Mouse (Mus musculus): ENCODE results near the gene Prdm1. TPM values are rescaled to one million over a fixed set of nuclear protein-coding genes. Genes with fewer than 3 reads are reported as not detected.

The Prdm1 gene
- total and polyA plus RNA-seq, 2 experiments: 0.18 to 0.28 TPM

DNA sequence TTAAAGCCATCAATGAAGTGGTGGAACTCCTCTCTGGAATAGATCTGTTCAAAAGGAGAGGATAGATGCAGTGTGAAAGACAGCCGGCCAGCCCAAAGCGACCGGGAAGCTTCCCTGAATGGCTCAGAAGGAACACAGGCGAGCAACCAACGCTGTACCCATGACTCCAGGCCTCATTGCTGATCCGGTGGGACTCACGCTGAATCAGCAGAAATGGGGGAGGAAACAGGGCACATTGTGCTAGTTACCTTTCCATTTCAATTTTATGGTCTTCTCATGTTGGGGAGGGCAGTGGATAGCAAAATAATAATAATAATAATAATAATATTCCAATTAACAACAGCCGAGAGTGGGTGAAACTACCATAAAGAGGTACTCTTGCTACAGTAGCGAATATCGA is 81.3 kb downstream of the Prdm1 start:
- no peak overlapping the region for H3K27ac ChIP-seq (replicated peaks; ENCODE audit: insufficient read depth, low read depth, low read length)
- H3K79me2 ChIP-seq (ENCODE audit: control insufficient read depth, insufficient read depth, low read length): no peaks in the 10 kb centered on the region
- H3K9ac ChIP-seq (ENCODE audit: low read depth, low read length): no peak overlapping the region
- no peaks in the 10 kb centered on the region for H3K27me3 ChIP-seq (ENCODE audit: control insufficient read depth, insufficient read depth, low read length)
- peaks cover 5% of the 10 kb centered on the region; the same call in 1 of the 2 replicates for H3K4me1 ChIP-seq (ENCODE audit: control insufficient read depth, insufficient read depth, low read length)
- 77% methylated on average over 10 of the region's 10 CpGs for WGBS
- no peaks in the 10 kb centered on the region for H3K36me3 ChIP-seq (ENCODE audit: control insufficient read depth, insufficient read depth, low read length)
- DNase-seq (ENCODE audit: extremely low read depth, low read depth, low spot score): no peak
- no peak overlapping the region for H3K4me3 ChIP-seq (ENCODE audit: insufficient read depth, low read depth, low read length)
- TF ChIP-seq CTCF (IDR thresholded peaks at IDR 0.05; ENCODE audit: low read depth, low read length) (no peak), POLR2A (IDR thresholded peaks at IDR 0.05; ENCODE audit: extremely low read depth, insufficient read depth, low read length) (no peak)

DNA sequence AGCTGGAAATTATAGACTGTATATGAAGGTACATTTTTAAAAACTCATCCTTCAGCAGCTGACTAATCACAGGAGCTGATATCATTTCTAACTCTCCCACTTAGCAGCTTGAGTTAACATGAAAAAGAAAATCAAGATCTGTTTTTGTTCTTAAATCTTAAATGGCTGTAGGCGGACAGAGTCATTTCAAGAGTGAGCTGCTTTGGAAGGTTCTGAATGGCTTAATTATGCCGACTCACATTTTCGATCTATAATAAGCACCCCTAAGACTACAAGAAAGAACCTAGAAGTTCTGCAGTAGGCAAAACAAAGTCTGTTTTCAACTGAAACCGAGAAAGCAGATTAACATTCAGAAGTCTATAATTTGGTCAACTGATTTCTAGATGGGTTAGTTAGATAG is 83.9 kb downstream of the Prdm1 start:
- H3K36me3 ChIP-seq (ENCODE audit: control insufficient read depth, insufficient read depth, low read length): no peaks in the 10 kb centered on the region

DNA sequence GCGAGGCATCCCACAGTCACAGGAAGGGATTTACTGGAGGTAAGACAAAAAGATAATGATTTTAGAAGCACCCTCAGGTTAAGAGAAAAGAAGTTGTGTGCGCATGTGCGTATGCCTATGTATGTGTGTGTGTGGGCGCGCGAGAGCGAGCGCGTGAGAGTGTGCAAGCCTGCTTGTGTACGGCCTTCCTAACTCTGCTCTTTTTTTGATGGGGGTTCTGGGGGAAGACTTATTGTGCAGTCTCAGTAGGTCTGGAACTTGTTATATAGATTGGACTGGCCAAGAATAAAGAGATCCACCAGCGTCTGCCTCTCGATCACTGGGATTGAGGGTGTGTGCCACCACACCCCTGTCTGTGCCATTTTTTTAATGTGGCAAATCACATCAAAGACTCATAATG is 84.6 kb downstream of the Prdm1 start:
- Histone ChIP-seq H3K27ac (replicated peaks; ENCODE audit: insufficient read depth, low read depth, low read length) (no peak overlapping the region), H3K4me1 (ENCODE audit: control insufficient read depth, insufficient read depth, low read length) (peaks cover 5% of the 10 kb centered on the region; the same call in 1 of the 2 replicates)
- 89% methylated on average over 12 of the region's 12 CpGs for WGBS

More for the DNA sequence above, 83.9 kb downstream of the Prdm1 start:
- H3K27me3 ChIP-seq (ENCODE audit: control insufficient read depth, insufficient read depth, low read length): no peaks in the 10 kb centered on the region
- no peak for DNase-seq (ENCODE audit: extremely low read depth, low read depth, low spot score)
- no peak overlapping the region for H3K4me3 ChIP-seq (ENCODE audit: insufficient read depth, low read depth, low read length)
- no peaks in the 10 kb centered on the region for H3K79me2 ChIP-seq (ENCODE audit: control insufficient read depth, insufficient read depth, low read length)
- no peak overlapping the region for H3K27ac ChIP-seq (replicated peaks; ENCODE audit: insufficient read depth, low read depth, low read length)
- WGBS: 87% methylated on average over 4 of the region's 4 CpGs
- H3K9ac ChIP-seq (ENCODE audit: low read depth, low read length): no peak overlapping the region
- H3K4me1 ChIP-seq (ENCODE audit: control insufficient read depth, insufficient read depth, low read length): peaks cover 5% of the 10 kb centered on the region; the same call in 1 of the 2 replicates
- TF ChIP-seq CTCF (IDR thresholded peaks at IDR 0.05; ENCODE audit: low read depth, low read length): no peak
- TF ChIP-seq POLR2A (IDR thresholded peaks at IDR 0.05; ENCODE audit: extremely low read depth, insufficient read depth, low read length): no peak

DNA sequence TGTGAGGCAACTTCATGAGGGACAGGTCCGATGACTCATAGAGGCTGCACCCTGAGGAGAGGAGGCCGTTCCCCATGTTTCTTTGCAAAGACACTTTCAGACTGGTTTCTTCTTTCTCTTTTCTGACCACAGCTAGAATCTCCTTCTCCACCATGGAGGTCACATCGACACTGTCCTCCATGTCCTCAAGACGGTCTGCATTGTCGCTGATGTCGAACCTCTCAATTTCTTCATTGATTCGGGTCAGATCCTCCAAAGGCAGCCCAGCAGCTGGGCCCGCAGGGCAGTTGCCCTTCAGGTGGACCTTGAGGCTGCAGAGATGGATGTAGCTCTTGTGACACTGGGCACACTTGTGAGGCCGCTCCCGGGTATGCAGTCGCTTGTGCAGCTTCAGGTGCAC is 88.6 kb downstream of the Prdm1 start:
- Histone ChIP-seq H3K4me3 (ENCODE audit: insufficient read depth, low read depth, low read length) (no peak overlapping the region), H3K27ac (replicated peaks; ENCODE audit: insufficient read depth, low read depth, low read length) (no peak overlapping the region), H3K27me3 (ENCODE audit: control insufficient read depth, insufficient read depth, low read length) (no peaks in the 10 kb centered on the region), H3K9ac (ENCODE audit: low read depth, low read length) (no peak overlapping the region), H3K36me3 (ENCODE audit: control insufficient read depth, insufficient read depth, low read length) (no peaks in the 10 kb centered on the region), H3K79me2 (ENCODE audit: control insufficient read depth, insufficient read depth, low read length) (no peaks in the 10 kb centered on the region), H3K4me1 (ENCODE audit: control insufficient read depth, insufficient read depth, low read length) (no peaks in the 10 kb centered on the region)
- no peak for DNase-seq (ENCODE audit: extremely low read depth, low read depth, low spot score)
- 93% methylated on average over 11 of the region's 11 CpGs for WGBS
- TF ChIP-seq CTCF (IDR thresholded peaks at IDR 0.05; ENCODE audit: low read depth, low read length) (no peak), POLR2A (IDR thresholded peaks at IDR 0.05; ENCODE audit: extremely low read depth, insufficient read depth, low read length) (no peak)

More for the DNA sequence above, 84.6 kb downstream of the Prdm1 start:
- no peak for DNase-seq (ENCODE audit: extremely low read depth, low read depth, low spot score)
- Histone ChIP-seq H3K79me2 (ENCODE audit: control insufficient read depth, insufficient read depth, low read length) (no peaks in the 10 kb centered on the region), H3K4me3 (ENCODE audit: insufficient read depth, low read depth, low read length) (no peak overlapping the region), H3K36me3 (ENCODE audit: control insufficient read depth, insufficient read depth, low read length) (no peaks in the 10 kb centered on the region), H3K9ac (ENCODE audit: low read depth, low read length) (no peak overlapping the region), H3K27me3 (ENCODE audit: control insufficient read depth, insufficient read depth, low read length) (no peaks in the 10 kb centered on the region)
- TF ChIP-seq CTCF (IDR thresholded peaks at IDR 0.05; ENCODE audit: low read depth, low read length) (no peak), POLR2A (IDR thresholded peaks at IDR 0.05; ENCODE audit: extremely low read depth, insufficient read depth, low read length) (no peak)

DNA sequence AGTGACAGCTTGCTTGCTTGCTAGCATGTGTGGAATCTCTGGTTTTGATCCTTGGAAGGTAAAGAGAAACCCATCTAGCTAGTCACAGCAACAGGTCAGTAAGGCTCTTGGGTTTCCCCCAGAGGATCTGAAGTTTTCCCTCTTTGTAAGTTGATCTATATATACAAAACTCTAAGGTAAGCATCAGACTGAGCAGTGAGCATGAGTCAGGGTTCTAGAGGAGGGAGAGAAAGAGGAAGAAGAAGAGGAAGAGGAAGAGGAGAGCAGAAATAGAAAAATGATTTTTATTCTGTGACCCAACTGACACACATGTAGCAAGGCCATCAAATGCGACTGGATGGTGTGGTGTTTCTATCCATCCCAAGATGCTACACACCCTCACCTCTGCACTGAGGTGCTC is 90.7 kb downstream of the Prdm1 start:
- Histone ChIP-seq H3K4me3 (ENCODE audit: insufficient read depth, low read depth, low read length) (no peak overlapping the region), H3K9ac (ENCODE audit: low read depth, low read length) (no peak overlapping the region), H3K27me3 (ENCODE audit: control insufficient read depth, insufficient read depth, low read length) (no peaks in the 10 kb centered on the region), H3K27ac (replicated peaks; ENCODE audit: insufficient read depth, low read depth, low read length) (no peak overlapping the region), H3K36me3 (ENCODE audit: control insufficient read depth, insufficient read depth, low read length) (no peaks in the 10 kb centered on the region), H3K79me2 (ENCODE audit: control insufficient read depth, insufficient read depth, low read length) (no peaks in the 10 kb centered on the region), H3K4me1 (ENCODE audit: control insufficient read depth, insufficient read depth, low read length) (no peaks in the 10 kb centered on the region)
- no peak for DNase-seq (ENCODE audit: extremely low read depth, low read depth, low spot score)
- TF ChIP-seq POLR2A (IDR thresholded peaks at IDR 0.05; ENCODE audit: extremely low read depth, insufficient read depth, low read length): no peak
- TF ChIP-seq CTCF (IDR thresholded peaks at IDR 0.05; ENCODE audit: low read depth, low read length): no peak
- WGBS: 83% methylated on average over 1 of the region's 1 CpGs

DNA sequence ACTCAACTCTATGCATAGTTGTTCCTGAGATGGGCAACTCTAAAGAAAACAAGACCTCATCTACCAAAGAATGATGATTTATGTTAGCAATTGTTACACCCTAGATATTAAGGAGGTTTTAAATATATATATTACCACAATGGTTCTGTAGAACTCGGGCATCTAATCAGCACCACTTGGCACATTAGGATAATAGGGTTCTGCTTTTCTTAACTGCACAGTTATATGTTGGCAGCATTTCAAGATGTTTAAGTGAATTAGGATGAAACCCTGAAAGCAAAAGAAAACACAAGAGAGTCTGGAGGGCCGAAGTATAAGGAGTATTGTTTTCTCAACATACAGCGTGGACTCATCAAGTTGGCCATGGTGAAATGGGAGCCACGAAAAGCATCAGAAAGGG is 92.3 kb downstream of the Prdm1 start:
- TF ChIP-seq POLR2A (IDR thresholded peaks at IDR 0.05; ENCODE audit: extremely low read depth, insufficient read depth, low read length) (no peak), CTCF (IDR thresholded peaks at IDR 0.05; ENCODE audit: low read depth, low read length) (no peak)
- Histone ChIP-seq H3K4me3 (ENCODE audit: insufficient read depth, low read depth, low read length) (no peak overlapping the region), H3K4me1 (ENCODE audit: control insufficient read depth, insufficient read depth, low read length) (no peaks in the 10 kb centered on the region), H3K27me3 (ENCODE audit: control insufficient read depth, insufficient read depth, low read length) (no peaks in the 10 kb centered on the region), H3K27ac (replicated peaks; ENCODE audit: insufficient read depth, low read depth, low read length) (no peak overlapping the region), H3K36me3 (ENCODE audit: control insufficient read depth, insufficient read depth, low read length) (no peaks in the 10 kb centered on the region), H3K79me2 (ENCODE audit: control insufficient read depth, insufficient read depth, low read length) (no peaks in the 10 kb centered on the region), H3K9ac (ENCODE audit: low read depth, low read length) (no peak overlapping the region)
- no peak for DNase-seq (ENCODE audit: extremely low read depth, low read depth, low spot score)
- WGBS: 85% methylated on average over 4 of the region's 4 CpGs

Measured in liver, adult 2 months (tissue).